Mouse (Mus musculus): Measurements from ENCODE around the gene Zbed5.

- TF ChIP-seq GATA1 (IDR thresholded peaks at IDR 0.05; ENCODE audit: low read length) = no peak
- no peak for TF ChIP-seq TAL1 (IDR thresholded peaks at IDR 0.05; ENCODE audit: low read length)
Observed at GRCm38 (mm10) chr5:129878946-129879345, 16.6 kb upstream of the Zbed5 start.
